Mouse (Mus musculus) heart, adult 2 months (tissue): ENCODE measurements around the gene Apopt1. TPM values are rescaled to one million over a fixed set of nuclear protein-coding genes. Genes with fewer than 3 reads are reported as not detected.

Experiments
- DNase-seq, 2 experiments: peaks; one replicate each; pipeline ENCODE4 v3.0.0; 2021
- H3K27ac ChIP-seq: fragments of 200-600 bp; 2 replicates; pipeline ENCODE4 v1.8.1; 2022
- H3K27me3 ChIP-seq: fragments of 200-500 bp; 2 replicates; pipeline ENCODE4 v1.6.1; 2012; ENCODE audit warnings: mild to moderate bottlenecking, low read length, inconsistent platforms, mixed read lengths; ENCODE audit not compliant: control insufficient read depth, insufficient read depth
- H3K36me3 ChIP-seq: fragments of 200-500 bp; 2 replicates; pipeline ENCODE4 v1.6.1; 2012; ENCODE audit warnings: low read length, inconsistent platforms; ENCODE audit not compliant: control insufficient read depth, insufficient read depth
- H3K4me1 ChIP-seq: fragments of 200-500 bp; 2 replicates; pipeline ENCODE4 v1.6.1; 2011; ENCODE audit warnings: low read length; ENCODE audit not compliant: control insufficient read depth, insufficient read depth
- H3K4me3 ChIP-seq: fragments of 200-600 bp; 2 replicates; pipeline ENCODE4 v1.8.1; 2022
- H3K79me2 ChIP-seq: fragments of 200-500 bp; replicated peaks from 2 replicates; pipeline ENCODE4 v1.6.1; 2012; ENCODE audit warnings: mild to moderate bottlenecking, inconsistent platforms, low read length, moderate library complexity, mixed read lengths; ENCODE audit not compliant: control insufficient read depth, insufficient read depth
- H3K9ac ChIP-seq: fragments of 200-500 bp; 2 replicates; pipeline ENCODE4 v1.6.1; 2012; ENCODE audit warnings: low read depth, mild to moderate bottlenecking, control low read depth, inconsistent platforms, low read length, mixed read lengths
- CTCF ChIP-seq: fragments of 200-600 bp; IDR thresholded peaks from 2 replicates; pipeline ENCODE4 v1.8.1; 2022; ENCODE audit warnings: antibody characterized with exemption, mild to moderate bottlenecking, moderate library complexity
- EP300 ChIP-seq: fragments of 200-500 bp; IDR thresholded peaks from 2 replicates; pipeline ENCODE4 v1.6.1; 2011; ENCODE audit warnings: low read depth, low read length, control low read depth; ENCODE audit not compliant: insufficient read depth
- POLR2A ChIP-seq: fragments of 200-500 bp; IDR thresholded peaks from 2 replicates; pipeline ENCODE4 v1.6.1; 2011; ENCODE audit warnings: mild to moderate bottlenecking, low read depth, low read length, control low read depth; ENCODE audit not compliant: insufficient read depth
- WGBS: fragments of 180-500 bp; shearing (Covaris S2); methylation state at CpG from one replicate; pipeline ENCODE4 v1.1.7; 2018; 5-methylcytosine and 5-hydroxymethylcytosine counted together
- intact Hi-C: fragments of 180-260 bp; cut with DNase I; formaldehyde crosslinking; loops from one replicate; pipeline ENCODE4 v1.15.1; 2025
- polyA plus RNA-seq: library from polyadenylated mRNA; depleted of rRNA; stranded (reverse); fragments of >200 nt; gene quantifications from 2 replicates; pipeline ENCODE4 v1.2.3, GENCODE M21; 2012
- total RNA-seq, 2 experiments: library from RNA; stranded (reverse); gene quantifications; 2 replicates each; pipeline ENCODE4 v1.2.3; 2021

Gene Apopt1
- total and polyA plus RNA-seq, 3 experiments = 31.7 to 36.3 (median 32.0) TPM

- intact Hi-C loops = no loop called here
- peaks cover 8% of the 10 kb centered on the region; the same call in 1 of the 2 replicates for H3K4me1 ChIP-seq
- H3K79me2 ChIP-seq = no peaks in the 10 kb centered on the region
- TF ChIP-seq POLR2A (no peak), CTCF (no peak), EP300 (no peak)
- DNase-seq = no peak
- H3K36me3 ChIP-seq = no peaks in the 10 kb centered on the region
- no peak overlapping the region for H3K4me3 ChIP-seq
- peak overlapping the region; percentile 7; the same call in 1 of the 2 replicates for H3K27ac ChIP-seq
- H3K27me3 ChIP-seq = no peaks in the 10 kb centered on the region
- no peak overlapping the region for H3K9ac ChIP-seq
- WGBS = 74% methylated on average over 18 of the region's 18 CpGs
These were observed 81.6 kb downstream of the Apopt1 start for GRCm38 (mm10) chr12:111794526-111795179.

- intact Hi-C loops = no loop called here
- Histone ChIP-seq H3K79me2 (no peaks in the 10 kb centered on the region), H3K9ac (no peak overlapping the region), H3K4me1 (peaks cover 12% of the 10 kb centered on the region), H3K27ac (peak overlapping the region; percentile 31; the same call in 1 of the 2 replicates), H3K36me3 (no peaks in the 10 kb centered on the region), H3K4me3 (no peak overlapping the region), H3K27me3 (no peaks in the 10 kb centered on the region)
- no peak for TF ChIP-seq POLR2A
- TF ChIP-seq EP300 = peak; percentile 76; the same call in 1 of the 2 replicates
- no peak for TF ChIP-seq CTCF
- 75% methylated on average over 28 of the region's 28 CpGs for WGBS
- peak; percentile 62 to 70 for DNase-seq
These were observed 82.3 kb downstream of the Apopt1 start for GRCm38 (mm10) chr12:111795180-111795895.

GRCm38 (mm10) chr12:111797251-111797650 is 84.2 kb downstream of the Apopt1 start:
- Histone ChIP-seq H3K27ac (no peak overlapping the region), H3K79me2 (no peaks in the 10 kb centered on the region), H3K36me3 (no peaks in the 10 kb centered on the region), H3K27me3 (no peaks in the 10 kb centered on the region), H3K4me1 (peaks cover 16% of the 10 kb centered on the region), H3K4me3 (no peak overlapping the region), H3K9ac (no peak overlapping the region)
- 64% methylated on average over 8 of the region's 8 CpGs for WGBS
- no peak for DNase-seq
- TF ChIP-seq CTCF (no peak), POLR2A (no peak), EP300 (no peak)
- intact Hi-C loops = no loop called here

GRCm38 (mm10) chr12:111798493-111798892 is 85.4 kb downstream of the Apopt1 start:
- no peaks in the 10 kb centered on the region for H3K79me2 ChIP-seq
- TF ChIP-seq CTCF (no peak), EP300 (no peak), POLR2A (no peak)
- no peak overlapping the region for H3K27ac ChIP-seq
- H3K27me3 ChIP-seq = no peaks in the 10 kb centered on the region
- intact Hi-C loops = no loop called here
- H3K4me3 ChIP-seq = no peak overlapping the region
- H3K4me1 ChIP-seq = peaks cover 16% of the 10 kb centered on the region
- DNase-seq = no peak
- WGBS = 85% methylated on average over 13 of the region's 13 CpGs
- H3K36me3 ChIP-seq = no peaks in the 10 kb centered on the region
- H3K9ac ChIP-seq = no peak overlapping the region

GRCm38 (mm10) chr12:111800459-111801183 is 87.6 kb downstream of the Apopt1 start:
- 54% methylated on average over 10 of the region's 10 CpGs for WGBS

More at GRCm38 (mm10) chr12:111800459-111801183, 87.6 kb downstream of the Apopt1 start:
- intact Hi-C loops = no loop called here
- Histone ChIP-seq H3K4me3 (no peak overlapping the region), H3K79me2 (no peaks in the 10 kb centered on the region), H3K27me3 (no peaks in the 10 kb centered on the region), H3K36me3 (no peaks in the 10 kb centered on the region), H3K9ac (no peak overlapping the region), H3K4me1 (peaks cover 8% of the 10 kb centered on the region), H3K27ac (peak overlapping the region; percentile 36)
- peak in 1 of 2 experiments; percentile 53 for DNase-seq
- no peak for TF ChIP-seq POLR2A
- TF ChIP-seq EP300 = peak; percentile 78
- TF ChIP-seq CTCF = peak; percentile 28; the same call in 1 of the 2 replicates
